Comparison of ENCODE assay signal across 18 mouse cellular contexts in the genomic region with DNA sequence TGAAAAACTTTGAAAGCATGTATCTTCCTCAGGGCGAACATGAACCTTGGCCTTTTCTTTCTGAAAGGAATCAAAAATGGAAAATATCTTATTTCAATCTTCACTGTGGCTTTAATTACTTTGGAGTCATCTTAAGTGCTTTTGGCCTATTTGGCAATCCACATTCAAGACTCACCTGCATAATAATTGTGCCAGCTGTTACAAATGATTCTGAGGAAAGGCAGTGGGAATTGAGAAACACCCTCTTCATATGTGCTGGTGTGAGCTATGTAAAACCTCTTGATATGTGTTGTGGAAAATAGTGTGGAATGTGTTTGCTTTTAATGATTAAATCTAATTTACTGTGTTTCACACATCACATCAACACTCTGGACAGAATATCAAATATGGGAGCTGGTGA.
"Had no signal": no experiment of that assay in that cellular context is flagged by ENCODE, and none has a peak within 500 bp of the region (broad histone marks: within the 10 kb centered on the region; RNA-seq: fewer than 3 reads in every experiment).

No protein-coding gene starts in this region.

- DNase-seq: cerebellum, adult 2 months; cerebellum, adult 8-10 months; cerebellum, adult 9-10 months; cerebellum, adult 9-11 months; cerebellum, postnatal 10 days; cerebellum, postnatal 14 days; cerebellum, postnatal 25 days; cerebellum, postnatal 36 days; embryo, embryonic 11 days; forebrain, postnatal 0 days; gastrocnemius, adult 2 months; gastrocnemius, postnatal 10 days; gastrocnemius, postnatal 14 days; gastrocnemius, postnatal 25 days; gastrocnemius, postnatal 36 days; heart, adult 11 months; heart, adult 18-20 months; heart, adult 2 months had no signal
